Mouse (Mus musculus): ENCODE data around the gene Gm28729. TPM values are rescaled to one million over a fixed set of nuclear protein-coding genes. Genes with fewer than 3 reads are reported as not detected.

Gene Gm28729
- polyA plus RNA-seq, 1 experiment from 2014 or later, result not detected

DNA sequence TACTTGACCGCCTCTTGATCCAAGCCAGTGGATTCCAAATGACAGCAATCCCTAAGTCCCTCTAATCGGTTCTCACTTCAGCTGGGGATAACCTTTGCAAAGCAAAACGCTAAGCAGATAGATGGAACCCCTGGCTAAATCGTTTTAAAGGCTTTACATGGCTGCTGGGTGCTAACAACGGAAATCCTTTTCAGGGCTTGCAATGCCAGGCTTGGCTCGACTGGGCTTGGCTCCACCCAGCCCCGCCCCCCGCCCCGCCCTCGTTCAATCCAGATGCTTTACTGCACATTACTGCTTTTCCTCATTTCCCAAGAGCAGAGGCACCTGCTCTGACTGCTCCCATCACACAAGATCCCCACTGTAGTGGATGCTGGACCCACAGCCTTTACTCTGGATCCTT is 83.0 kb downstream of the Gm28729 start:
- H3K4me1 ChIP-seq (replicated peaks; ENCODE audit: control insufficient read depth, insufficient read depth, low read length), result peaks cover 13% of the 10 kb centered on the region; the same call in 1 of the 2 replicates

DNA sequence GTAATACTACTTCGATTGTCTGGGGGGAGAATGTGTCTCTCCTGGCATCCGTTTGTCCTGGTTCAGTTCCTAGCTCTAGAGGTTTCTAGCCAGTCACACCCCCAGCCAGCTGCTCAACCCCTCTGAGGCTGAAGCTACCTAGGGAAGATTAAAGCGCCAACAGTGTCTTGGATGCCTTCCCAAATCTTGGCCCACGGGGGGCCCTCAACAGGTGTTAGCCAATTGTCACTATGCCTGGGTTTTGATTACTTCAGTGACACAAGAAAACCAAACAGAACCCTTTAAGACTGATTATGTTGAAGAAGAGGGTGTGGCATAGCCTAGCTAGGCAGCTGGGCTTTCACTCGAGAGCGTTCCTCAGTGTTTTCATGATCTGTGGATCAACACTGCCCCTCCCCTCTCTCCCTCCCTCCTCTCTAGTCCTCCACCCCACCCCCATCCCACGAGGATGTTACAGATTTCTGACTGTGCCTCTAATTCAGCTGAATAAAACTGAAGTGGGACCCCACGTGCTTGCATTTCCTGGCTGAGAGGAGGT is 86.7 kb downstream of the Gm28729 start:
- peaks cover 2% of the 10 kb centered on the region; the same call in 1 of the 2 replicates for H3K27me3 ChIP-seq (ENCODE audit: control insufficient read depth, insufficient read depth, low read length)
- H3K36me3 ChIP-seq (ENCODE audit: control insufficient read depth, insufficient read depth, low read length), result no peaks in the 10 kb centered on the region
- no peak overlapping the region for H3K27ac ChIP-seq (ENCODE audit: low read depth, low read length)
- peak; percentile 65 for DNase-seq (ENCODE audit: low spot score)
- peak overlapping the region; percentile 38 for H3K4me3 ChIP-seq (ENCODE audit: low read depth, low read length)
- H3K4me2 ChIP-seq (ENCODE audit: low read depth, low read length, severe bottlenecking), result peak overlapping the region; percentile 74
- peak overlapping the region; percentile 73 for H3K9ac ChIP-seq (ENCODE audit: low read length)
- H3K9me3 ChIP-seq (ENCODE audit: control insufficient read depth, low read length), result no peaks in the 10 kb centered on the region
- 3% methylated on average over 8 of the region's 8 CpGs for WGBS
- peaks cover 14% of the 10 kb centered on the region; the same call in 1 of the 2 replicates for H3K4me1 ChIP-seq (replicated peaks; ENCODE audit: control insufficient read depth, insufficient read depth, low read length)
- ATAC-seq (replicated peaks; ENCODE audit: low FRiP score), result peak; percentile 45; the same call in 1 of the 2 replicates

More for the DNA sequence above, 83.0 kb downstream of the Gm28729 start:
- H3K27ac ChIP-seq (ENCODE audit: low read depth, low read length), result no peak overlapping the region
- 13% methylated on average over 10 of the region's 10 CpGs for WGBS
- no peak overlapping the region for H3K4me3 ChIP-seq (ENCODE audit: low read depth, low read length)
- H3K4me2 ChIP-seq (ENCODE audit: low read depth, low read length, severe bottlenecking), result peak overlapping the region; percentile 26; the same call in 1 of the 2 replicates
- no peaks in the 10 kb centered on the region for H3K9me3 ChIP-seq (ENCODE audit: control insufficient read depth, low read length)
- DNase-seq (ENCODE audit: low spot score) (no peak), ATAC-seq (replicated peaks; ENCODE audit: low FRiP score) (no peak; the same call in 1 of the 2 replicates)
- peaks cover 2% of the 10 kb centered on the region; the same call in 1 of the 2 replicates for H3K27me3 ChIP-seq (ENCODE audit: control insufficient read depth, insufficient read depth, low read length)
- no peaks in the 10 kb centered on the region for H3K36me3 ChIP-seq (ENCODE audit: control insufficient read depth, insufficient read depth, low read length)
- H3K9ac ChIP-seq (ENCODE audit: low read length), result no peak overlapping the region

DNA sequence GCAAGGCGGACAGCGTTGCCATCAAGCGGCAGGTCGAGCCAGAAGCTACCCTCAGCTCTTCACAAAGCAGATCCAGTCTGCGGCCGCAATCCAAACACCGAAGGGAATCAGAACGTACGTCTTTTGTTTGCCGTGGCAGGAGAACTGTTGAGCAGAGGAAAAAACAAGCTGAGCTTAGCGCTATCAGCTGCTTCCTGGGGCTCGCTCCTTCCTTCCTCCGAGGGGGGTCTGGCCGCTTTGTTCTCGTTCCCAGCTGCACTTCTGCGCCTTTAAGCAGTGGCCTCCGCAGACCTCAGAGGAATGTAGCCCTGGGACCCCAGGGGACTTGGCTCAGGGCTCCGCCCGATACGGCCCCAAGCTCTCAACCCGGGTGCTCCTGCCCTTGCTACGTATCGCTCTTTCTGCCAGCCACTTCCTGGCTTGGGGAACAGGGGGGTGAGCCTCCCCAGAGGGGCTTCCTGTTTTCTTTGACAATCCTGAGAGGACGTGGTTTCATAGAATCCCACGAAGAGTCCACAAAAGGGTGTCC is 87.2 kb downstream of the Gm28729 start:
- Histone ChIP-seq H3K27ac (ENCODE audit: low read depth, low read length) (no peak overlapping the region), H3K9ac (ENCODE audit: low read length) (peak overlapping the region; percentile 73)
- under 1% methylated on average over 25 of the region's 25 CpGs for WGBS

GRCm38 (mm10) chr9:96436901-96437804 is 87.9 kb downstream of the Gm28729 start:
- Histone ChIP-seq H3K9me3 (ENCODE audit: control insufficient read depth, low read length) (no peaks in the 10 kb centered on the region), H3K36me3 (ENCODE audit: control insufficient read depth, insufficient read depth, low read length) (no peaks in the 10 kb centered on the region), H3K4me2 (ENCODE audit: low read depth, low read length, severe bottlenecking) (peak overlapping the region; percentile 74), H3K27ac (ENCODE audit: low read depth, low read length) (no peak overlapping the region), H3K4me3 (ENCODE audit: low read depth, low read length) (peak overlapping the region; percentile 38), H3K27me3 (ENCODE audit: control insufficient read depth, insufficient read depth, low read length) (peaks cover 2% of the 10 kb centered on the region; the same call in 1 of the 2 replicates), H3K9ac (ENCODE audit: low read length) (peak overlapping the region; percentile 73), H3K4me1 (replicated peaks; ENCODE audit: control insufficient read depth, insufficient read depth, low read length) (peaks cover 14% of the 10 kb centered on the region; the same call in 1 of the 2 replicates)
- ATAC-seq (replicated peaks; ENCODE audit: low FRiP score) (0 out of 2 replicates have a peak, but pooled peaks have one; percentile 22), DNase-seq (ENCODE audit: low spot score) (no peak)
- WGBS, result 7% methylated on average over 28 of the region's 28 CpGs

More for the DNA sequence above, 87.2 kb downstream of the Gm28729 start:
- peak; percentile 69 for DNase-seq (ENCODE audit: low spot score)
- Histone ChIP-seq H3K27me3 (ENCODE audit: control insufficient read depth, insufficient read depth, low read length) (peaks cover 2% of the 10 kb centered on the region; the same call in 1 of the 2 replicates), H3K4me3 (ENCODE audit: low read depth, low read length) (peak overlapping the region; percentile 38), H3K9me3 (ENCODE audit: control insufficient read depth, low read length) (no peaks in the 10 kb centered on the region), H3K4me1 (replicated peaks; ENCODE audit: control insufficient read depth, insufficient read depth, low read length) (peaks cover 14% of the 10 kb centered on the region; the same call in 1 of the 2 replicates), H3K4me2 (ENCODE audit: low read depth, low read length, severe bottlenecking) (peak overlapping the region; percentile 74), H3K36me3 (ENCODE audit: control insufficient read depth, insufficient read depth, low read length) (no peaks in the 10 kb centered on the region)
- ATAC-seq (replicated peaks; ENCODE audit: low FRiP score), result peak; percentile 45

Other genes with a start within 250 kb of the Gm28729 start
- gene Atp1b3, start 160.8 kb downstream of the Gm28729 start, polyA plus RNA-seq (2014; fragmentation: Nextera tagmentation; extraction: Ambion mirVana), result 169 and 170 TPM in 2 replicates
- gene Rnf7, start 46.6 kb downstream of the Gm28729 start, polyA plus RNA-seq (2014; fragmentation: Nextera tagmentation; extraction: Ambion mirVana), result 247 and 262 TPM in 2 replicates
- gene Rasa2, start 106.4 kb upstream of the Gm28729 start, polyA plus RNA-seq (2014; fragmentation: Nextera tagmentation; extraction: Ambion mirVana), result 15.8 and 16.9 TPM in 2 replicates
- 10.5 and 11.1 TPM in 2 replicates for gene Zbtb38, start 227.6 kb upstream of the Gm28729 start, polyA plus RNA-seq (2014; fragmentation: Nextera tagmentation; extraction: Ambion mirVana)

All from forebrain, embryonic 11.5 days (tissue).